Mouse (Mus musculus) embryo, embryonic 11 days (tissue): ENCODE data around the gene Lypd6.
A peak's percentile ranks its signal among the peaks of the same experiment; 100 is the strongest.

ENCODE experiments used
- DNase-seq: peaks from one replicate; pipeline ENCODE4 v3.0.0-alpha.2; 2015

Gene Lypd6

DNA sequence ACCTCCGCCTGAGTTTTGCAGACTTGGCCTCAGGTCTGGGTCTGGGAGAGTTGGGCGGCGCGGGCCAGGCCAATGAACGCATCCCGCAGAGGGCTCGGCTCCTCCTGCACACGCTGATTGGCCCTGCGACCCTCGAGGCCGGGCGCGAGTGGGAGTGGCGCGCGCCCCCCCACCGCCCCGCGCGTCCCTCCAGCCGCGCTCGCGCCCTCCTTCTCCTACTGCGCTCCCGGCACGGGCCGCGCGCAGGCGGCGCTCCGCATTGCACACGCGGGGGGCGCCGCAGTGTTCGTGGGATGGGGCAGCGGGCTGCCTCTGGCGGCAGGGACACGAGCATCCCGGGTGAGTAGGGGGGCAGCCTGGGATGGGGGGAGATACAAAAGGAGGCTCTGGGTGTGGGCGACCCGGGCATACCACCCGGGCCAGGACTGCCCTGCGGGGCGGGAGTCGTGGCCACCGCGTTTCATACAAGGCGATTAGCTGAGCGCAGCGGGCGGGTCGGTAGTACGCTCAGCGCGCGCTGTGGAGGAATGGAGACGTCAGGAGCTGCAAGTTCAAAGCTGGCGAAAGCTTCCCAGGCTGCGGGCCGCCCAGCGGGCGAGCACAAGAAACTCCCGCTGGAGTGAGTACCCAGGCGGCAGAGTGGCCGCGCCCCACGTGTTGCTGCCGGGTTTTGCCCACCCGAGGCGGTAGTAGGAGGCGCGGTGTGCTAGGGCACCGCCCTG, at the start of gene Lypd6:
Lypd6 (plus strand) TSS at position 184 of the 722 bp plus-strand sequence.
- peak; percentile 90 for DNase-seq

DNA sequence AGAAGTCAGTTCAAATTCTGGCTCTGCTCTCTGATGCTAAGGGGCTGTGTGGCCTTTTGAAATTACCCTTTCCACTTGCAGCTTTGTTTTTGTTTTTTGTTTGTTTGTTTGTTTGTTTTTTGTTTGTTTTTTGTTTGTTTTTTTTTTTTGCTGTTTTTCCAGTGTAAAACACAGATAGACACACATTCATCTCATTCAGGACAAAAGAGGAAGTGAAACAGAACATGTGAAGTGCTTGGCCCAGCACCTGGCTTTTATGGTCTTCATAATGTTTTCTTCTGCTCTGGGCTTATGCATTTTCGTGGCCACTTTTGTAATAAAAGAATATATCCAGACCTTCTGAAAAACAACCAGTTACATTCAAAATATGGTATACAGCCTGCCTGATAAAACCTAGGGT, 46.8 kb upstream of the Lypd6 start:
- DNase-seq: no peak

DNA sequence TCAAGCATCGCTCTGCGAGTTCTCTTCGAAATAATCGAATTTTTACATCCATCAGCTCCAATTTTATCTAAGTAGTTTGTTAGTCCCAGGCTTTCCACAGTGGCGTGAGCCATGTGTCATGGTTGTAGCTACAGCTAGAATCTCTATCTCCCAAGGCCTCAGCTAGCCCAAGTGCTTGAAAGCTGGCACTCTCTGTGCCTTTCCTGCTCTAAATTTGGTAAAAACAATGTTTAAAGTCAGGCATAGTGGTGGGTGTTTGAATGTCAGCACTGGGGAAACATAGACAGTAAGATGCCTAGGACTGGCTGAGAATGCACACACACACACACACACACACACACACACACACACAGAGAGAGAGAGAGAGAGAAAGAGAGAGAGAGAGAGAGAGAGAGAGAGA, 40.7 kb upstream of the Lypd6 start:
- no peak for DNase-seq

DNA sequence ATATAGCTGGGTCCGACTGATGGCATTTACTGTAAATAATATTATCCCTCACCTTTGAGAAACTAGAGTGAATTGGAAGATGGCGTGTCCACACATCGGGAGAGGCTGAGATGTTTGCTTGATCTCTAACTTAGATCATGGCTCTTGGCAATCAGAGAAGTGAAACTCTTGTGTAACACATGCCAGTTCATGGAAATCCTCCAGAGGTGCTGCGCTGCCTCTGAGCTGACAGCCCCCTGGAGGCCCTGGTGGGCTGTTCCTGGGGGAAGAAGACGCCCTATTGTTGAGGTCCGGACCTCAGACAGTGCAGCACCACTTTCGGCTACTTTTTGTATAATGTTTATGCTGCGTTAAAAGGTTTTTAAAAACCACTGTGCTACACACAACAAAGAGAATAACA, 37.3 kb upstream of the Lypd6 start:
- DNase-seq: no peak

DNA sequence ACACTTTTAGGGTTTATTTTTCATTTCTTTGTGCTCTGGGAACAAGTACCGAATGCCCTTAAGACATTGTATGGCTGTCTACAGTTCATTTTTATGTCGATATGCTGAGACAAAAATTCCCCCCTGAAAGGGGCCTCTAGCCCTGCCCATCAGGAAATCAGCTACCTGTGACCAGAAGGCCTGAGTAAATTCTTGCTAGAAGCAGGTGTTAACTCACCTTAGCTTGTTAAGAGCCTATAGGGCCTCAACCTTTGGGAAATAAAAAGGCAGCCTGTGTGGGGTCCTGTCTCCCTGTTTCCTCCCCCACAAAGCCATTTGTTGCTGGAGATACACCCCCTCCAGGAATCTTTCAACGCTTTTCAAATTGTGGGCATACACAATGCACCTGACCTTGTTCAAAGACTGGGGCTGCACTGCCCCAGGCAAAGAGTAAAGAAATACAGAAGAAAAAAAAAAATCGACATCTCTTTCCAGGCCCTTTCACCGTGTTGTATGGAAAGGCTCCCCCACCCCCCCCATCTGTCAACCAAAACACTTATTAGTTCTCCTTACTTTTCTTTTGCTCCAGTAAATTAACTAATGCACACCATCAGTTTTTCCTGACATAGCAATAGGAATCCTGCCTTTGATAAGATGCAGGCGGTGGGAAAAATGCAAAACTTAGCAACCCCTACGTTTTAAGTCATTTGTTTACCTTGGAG, 21.9 kb upstream of the Lypd6 start:
- DNase-seq: no peak

DNA sequence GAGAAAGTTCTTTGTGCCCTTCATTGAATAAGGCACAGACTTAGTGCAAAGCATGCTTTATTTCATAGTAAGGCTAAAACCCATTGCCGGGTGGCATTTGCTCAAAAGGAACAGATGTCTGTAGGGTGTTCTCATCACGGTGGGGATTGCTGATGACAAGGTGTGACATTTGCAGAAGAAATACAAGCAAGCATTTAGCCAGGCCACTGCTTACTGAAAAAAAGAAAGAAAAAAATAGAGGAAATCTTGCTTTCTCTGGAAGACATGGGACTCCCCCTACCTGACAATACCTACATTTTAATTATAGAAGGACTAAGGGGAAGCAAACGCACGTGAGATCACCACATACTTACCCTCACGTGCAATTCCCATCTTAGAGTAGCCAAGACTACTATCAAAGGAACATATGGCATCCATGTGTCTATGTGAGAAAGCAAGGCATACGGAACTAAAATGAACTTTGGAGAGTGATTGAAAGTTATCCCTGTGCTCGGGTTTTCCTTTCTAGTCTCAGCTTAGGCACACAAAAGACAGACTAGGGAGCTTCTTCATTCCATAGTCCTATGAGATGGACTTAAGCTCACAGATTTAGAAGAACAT, 21.3 kb upstream of the Lypd6 start:
- DNase-seq: no peak

DNA sequence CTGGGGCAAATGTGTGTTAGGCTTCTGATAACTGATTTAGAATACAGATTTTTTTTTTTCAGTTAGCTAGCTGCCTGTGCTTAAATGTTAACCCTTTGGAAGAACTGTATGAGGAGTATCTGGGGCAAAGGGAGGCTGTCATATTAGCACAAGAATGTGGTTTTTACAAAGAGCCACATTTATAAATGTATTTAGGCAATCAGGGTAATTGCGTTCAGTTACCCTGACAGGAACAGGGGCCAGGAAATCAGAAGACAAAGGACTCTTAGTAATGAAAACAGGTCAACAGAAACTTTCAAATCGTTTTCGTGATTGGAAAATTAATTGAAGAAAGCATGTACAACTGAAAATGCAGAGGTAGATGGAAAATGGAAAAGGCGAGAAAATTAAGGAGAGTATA, 20.4 kb upstream of the Lypd6 start:
- no peak for DNase-seq

DNA sequence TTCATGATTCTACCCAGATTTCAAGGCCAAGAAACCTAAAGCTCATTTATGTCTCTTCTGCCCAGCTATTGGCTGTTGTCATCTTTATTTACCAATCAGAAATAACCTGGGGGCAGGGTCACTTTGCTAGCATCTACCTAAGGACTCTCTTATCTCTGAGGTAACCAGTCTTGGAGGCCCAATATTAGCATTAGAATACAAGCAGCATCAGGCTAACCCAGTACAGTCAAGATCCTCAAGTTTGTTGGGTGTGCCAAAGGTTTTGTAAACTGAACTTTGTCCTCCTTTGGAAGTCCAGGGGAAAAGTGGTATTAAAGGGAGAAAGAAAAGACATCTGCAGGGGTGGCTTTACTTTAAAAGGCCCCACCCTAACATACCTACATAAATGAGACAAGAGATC, 17.8 kb upstream of the Lypd6 start:
- no peak for DNase-seq

DNA sequence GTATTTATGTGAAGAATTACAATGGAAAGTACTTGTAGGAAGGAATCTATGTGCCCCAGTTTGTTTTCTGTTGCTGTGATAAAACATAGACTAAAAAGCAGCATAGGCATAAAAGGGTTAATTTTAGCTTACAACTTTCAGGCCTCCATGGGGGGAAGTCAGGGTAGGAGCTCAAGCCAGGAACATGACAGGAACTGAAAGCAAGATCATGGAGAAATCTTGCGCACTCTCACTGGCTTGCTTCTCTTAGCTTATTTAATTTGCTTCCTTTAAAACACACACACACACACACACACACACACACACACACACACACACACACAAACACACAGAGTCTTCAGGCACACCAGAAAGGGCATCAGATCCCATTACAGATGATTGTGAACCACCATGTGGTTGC, 12.3 kb upstream of the Lypd6 start:
- no peak for DNase-seq

DNA sequence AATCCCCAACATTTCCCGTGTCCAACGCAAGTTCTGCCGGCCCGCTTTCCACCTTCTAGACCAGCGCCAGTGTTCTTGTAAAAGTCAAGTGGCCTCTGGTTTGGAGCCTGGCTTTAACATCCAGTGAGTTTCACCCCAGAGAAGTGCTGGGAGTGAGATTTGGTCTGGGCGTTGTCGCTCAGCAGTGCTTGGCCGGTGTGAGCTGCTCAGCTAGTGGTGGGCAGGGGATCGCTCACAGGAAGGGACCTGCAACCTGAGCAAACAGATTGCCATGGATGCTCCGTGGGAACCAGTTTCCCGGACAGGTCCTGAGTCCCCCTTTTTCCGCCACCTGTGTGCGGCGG, 355 bp upstream of the Lypd6 start:
- no peak for DNase-seq

DNA sequence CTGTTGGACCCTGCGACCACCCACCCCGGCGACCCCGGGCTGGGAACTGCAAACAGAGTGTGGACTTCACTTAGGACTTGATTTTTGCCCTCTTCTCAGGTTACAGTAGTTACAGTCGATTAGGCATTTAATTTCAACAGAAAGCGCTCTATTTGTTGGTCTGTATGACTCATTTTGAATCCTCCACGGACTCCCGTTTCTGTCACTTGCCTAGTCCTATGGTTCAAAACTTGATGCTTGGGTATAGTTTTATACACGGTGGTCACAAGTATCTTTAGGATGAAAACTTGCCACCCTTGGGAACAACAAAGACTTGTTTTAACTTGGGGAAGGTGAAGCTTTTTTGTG, 713 bp downstream of the Lypd6 start:
- no peak for DNase-seq

DNA sequence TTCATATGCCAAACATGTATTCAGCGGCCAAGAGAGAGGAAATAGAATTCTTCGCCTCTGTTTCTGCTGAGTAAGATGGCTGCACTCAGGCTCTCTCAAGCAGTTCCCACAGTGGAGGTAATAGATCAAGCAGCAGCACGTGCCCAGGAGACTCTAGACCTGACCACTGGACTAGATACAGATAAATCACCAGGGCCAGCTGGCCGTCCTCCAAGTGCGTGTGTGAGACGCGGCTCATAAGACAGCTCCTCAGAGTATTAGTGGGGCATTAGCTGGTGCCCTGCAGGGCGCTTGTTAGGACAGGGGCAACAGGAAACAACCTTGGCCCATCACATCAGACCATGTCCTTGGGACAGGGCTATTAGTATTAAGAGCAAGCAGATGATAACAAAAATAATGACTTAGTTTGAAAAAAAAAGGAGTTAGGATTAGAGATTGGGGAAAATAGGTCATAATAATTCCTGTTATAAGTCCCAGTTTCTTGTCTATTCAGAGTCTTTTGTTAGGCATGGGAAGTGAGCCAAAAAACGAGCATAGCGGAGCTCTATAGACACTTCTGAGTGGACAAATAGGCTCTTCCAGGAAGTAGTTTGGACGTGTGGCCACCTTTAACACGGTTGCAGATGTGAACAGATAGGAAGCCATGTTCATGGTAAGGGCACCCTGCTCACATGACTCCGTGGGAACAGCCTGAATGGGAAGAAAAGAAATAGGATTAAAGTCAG, 3.5 kb downstream of the Lypd6 start:
- no peak for DNase-seq

DNA sequence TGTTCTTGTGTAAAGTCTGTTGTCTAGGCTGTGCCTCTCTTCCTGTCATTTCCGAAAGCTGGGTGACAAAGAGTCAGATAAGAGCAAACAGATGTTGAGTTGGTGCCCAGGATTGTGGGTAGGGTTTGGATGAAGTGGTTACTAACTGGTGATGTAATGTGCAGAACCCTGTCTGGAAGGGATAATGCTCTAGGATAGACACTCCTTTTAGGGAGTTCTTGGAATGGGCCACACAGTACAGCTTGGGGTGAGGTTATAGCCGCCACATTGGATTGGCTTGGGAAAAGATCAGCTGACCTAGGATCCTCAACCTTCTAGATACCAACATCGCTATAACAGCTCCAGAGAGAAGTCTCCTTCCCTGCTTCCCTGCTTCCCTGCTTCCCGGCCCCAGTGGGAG, 5.9 kb downstream of the Lypd6 start:
- DNase-seq: no peak

DNA sequence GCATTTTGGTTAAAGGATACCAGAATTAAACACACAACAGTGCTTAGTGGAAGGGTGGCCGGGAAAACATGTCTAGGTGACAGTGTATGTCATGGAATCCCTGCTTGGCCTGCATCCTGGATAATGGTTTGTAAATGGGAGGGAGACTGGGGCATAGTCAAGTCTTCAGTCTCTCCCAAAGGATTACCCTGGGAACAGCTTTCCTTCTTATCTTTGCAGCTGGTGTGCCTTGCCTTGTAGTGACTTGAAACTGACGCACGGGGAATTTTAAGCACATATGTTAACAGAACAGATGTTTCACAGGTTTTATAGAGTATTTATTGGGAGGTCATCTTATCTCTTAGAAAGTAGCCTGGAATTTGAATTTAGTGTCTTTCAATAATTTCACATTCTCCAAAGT, 18.5 kb downstream of the Lypd6 start:
- no peak for DNase-seq

DNA sequence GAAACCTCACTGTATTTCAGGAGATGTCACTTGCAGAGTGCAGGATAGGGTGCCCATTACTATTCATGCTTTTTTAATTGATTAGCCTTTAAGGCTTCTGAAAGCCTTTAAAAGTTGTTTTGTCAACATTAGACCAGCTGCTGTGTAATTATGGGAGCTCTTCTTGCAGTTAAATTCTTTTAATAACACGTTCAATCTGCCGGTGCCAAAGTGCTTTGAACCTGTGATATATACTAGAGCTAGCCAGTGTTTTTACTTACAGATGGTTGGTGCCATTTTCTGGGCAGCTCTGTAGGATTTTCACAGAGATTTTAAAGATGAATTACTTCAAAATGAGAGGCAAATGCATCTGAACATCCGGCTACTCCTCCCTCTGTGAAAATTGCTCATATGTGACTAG, 21.5 kb downstream of the Lypd6 start:
- DNase-seq: no peak

DNA sequence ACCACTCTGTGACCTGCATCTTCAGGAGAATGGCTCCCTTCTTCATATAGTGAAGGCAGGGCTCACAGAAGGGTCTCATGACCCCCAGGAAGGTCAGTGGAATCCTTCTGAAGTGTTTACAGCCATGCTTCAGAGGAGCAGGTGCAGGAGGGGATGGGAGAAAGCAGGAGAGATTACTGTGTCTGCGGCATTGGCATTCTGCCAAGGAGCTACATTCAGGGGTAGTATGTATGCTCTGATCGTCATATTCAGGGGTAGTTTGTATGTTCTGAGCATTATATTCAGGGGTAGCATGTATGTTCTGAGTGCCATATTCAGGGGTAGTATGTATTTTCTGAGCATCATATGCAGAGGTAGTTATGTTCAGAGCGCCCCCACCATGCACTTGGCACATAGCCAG, 30.1 kb downstream of the Lypd6 start:
- DNase-seq: no peak

DNA sequence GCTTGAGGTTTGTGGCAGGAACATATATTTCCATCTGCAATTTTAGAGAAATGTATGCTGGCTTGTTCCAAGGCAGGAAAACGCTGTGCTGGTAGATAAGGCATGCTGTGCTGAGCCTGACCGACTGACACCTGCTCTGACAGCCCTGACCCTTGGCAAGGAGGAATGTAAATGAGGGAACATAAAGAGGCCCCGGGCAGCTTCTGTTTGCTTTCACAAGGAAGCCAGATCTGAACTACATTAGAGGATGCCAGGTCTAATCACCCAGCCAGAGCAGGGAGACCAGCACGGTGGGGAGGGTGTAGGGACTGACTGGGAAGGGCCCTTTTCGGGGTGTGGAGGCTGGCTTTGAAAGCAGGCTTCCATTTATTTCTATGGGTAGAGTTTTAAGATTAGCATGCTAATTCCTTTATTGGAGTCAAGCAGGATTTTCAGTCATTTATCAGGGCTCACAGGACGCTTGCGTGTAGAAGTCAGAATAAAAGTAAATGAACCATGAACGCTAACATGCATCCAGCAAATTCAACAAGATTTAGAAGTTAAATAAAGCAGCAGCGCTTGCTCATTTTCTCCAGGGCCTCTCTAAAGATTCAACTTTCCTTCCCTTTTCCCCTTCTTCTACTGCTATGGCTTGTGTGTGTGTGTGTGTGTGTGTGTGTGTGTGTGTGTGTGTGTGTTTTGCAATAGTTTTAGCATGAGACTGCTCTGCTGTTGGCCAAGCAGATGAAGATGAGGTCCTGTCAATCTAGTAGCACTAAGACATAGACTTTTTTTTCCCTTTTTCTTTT, 34.3 kb downstream of the Lypd6 start:
- DNase-seq: peak; percentile 54

DNA sequence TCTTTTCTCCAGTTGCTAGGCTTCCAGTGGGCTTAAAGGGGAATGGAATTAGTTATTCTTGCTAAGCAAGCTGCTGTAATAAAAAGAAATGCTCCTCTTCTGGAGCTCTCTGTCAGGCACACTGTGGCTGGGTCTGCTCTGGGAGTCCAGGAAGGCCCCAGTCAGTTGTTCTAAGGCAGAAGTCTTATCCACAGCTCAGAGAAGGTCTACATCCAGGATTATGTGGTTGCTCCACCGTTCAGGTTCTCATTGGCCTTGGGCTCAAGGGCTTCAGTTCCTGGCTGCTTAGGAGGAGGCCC, 34.9 kb downstream of the Lypd6 start:
- no peak for DNase-seq

DNA sequence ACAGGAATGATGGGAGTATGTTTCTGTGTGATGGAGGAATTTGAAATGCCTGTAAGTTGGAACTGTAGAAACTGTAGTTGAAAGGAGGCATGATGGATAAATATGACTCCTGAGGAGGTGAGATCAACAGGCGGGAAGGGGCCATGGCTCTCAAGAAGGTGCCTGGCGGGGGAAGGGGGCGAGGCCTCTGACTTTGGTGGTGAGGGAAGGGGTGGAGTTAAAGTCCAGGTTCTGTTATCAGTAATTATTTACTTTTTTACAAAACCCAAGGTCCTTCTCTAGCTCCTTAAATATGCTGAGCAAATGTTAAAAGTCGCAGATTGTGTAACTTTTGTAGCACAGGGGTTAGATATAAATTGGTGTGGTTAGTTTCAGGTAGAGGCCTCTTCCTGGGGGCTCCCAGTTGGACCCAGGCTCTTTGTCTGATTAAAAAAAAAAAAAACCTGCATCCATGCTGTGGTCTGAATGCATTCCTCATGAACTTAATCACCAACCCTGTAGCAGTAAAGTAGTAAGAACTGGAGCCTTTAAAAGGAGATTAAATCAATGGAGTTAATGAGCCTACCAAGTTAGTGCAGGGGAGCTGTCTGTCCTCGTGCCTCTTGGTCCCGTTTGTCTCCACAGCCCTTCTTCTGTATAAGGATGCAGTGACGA, 37.7 kb downstream of the Lypd6 start:
- DNase-seq: no peak

DNA sequence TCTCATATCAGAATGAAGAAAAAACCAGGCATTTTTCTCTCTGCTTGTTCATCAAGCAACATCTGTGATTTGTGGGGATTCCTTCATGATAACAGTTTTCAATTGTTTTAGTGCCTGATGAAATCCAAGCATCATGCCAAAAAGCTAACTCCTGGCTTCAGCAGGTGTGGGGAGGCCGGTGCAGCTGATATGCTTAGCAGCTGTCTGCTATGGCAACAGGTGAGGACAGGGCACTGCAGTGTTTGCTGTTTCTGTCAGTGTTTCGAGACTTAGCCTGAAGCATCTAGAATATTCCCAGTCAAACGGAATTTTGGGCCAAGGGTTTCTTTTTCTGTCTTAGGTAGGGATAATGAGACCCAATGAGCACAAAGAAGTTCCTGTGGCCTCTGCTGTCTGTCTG, 39.4 kb downstream of the Lypd6 start:
- DNase-seq: no peak

DNA sequence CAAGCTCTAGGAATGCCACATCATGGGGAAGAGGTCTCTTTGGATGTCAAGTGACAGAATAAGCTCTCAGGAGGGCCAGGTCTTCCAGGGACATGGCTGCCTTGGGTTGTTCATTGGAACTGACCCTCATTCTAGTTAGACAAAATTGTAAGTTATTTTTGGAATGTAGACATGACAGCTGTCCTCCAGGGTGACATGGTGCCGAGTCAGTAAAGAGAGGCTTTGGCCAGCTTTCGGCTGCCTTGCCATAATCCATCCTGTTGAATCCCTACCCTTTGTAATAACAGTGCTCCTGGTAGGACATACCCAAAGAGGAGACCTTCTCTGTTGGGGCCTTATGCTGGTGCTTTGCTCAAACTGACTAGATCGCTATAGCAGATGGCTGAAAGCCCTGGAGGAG, 39.8 kb downstream of the Lypd6 start:
- DNase-seq: no peak

DNA sequence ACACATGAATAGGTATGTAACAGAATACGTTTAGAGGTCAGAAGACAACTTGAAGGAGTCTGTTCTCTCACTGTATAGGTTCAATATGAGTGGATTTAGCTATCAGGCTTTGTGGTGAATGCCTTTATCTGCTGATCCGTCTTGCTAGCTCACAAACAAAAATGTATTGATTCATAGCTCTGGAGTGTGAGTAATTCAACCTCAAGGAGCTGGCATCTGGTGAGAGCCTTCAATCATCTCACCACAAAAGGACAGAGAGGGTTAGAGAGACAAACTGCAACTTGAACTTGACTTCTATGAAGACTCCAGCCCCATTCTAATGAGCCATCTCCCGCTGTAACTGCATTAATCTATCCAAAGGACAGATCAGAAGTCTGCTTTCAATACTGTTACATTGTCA, 40.6 kb downstream of the Lypd6 start:
- DNase-seq: no peak

DNA sequence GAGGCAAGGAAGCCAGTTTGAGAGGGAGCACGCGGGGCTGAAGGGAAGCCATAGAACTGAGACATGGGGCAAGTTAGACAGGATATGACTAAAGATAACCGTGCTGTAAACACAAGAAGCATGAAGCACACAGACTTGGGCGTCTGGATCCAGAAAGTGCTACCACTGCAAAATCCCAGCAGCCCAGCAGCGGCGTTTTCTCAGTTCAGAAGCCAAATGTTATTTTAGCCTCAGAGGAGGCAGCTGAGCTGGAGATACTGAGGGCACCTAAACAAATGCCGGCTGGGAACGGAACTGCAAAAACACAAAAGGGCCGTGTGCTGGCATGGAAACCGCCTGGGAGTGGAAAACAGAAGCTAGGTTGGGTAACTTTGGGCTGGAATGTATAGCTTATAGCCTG, 43.9 kb downstream of the Lypd6 start:
- DNase-seq: peak; percentile 37
